Mouse (Mus musculus): Measurements from ENCODE around the gene Akap17b.

The Akap17b gene

DNA sequence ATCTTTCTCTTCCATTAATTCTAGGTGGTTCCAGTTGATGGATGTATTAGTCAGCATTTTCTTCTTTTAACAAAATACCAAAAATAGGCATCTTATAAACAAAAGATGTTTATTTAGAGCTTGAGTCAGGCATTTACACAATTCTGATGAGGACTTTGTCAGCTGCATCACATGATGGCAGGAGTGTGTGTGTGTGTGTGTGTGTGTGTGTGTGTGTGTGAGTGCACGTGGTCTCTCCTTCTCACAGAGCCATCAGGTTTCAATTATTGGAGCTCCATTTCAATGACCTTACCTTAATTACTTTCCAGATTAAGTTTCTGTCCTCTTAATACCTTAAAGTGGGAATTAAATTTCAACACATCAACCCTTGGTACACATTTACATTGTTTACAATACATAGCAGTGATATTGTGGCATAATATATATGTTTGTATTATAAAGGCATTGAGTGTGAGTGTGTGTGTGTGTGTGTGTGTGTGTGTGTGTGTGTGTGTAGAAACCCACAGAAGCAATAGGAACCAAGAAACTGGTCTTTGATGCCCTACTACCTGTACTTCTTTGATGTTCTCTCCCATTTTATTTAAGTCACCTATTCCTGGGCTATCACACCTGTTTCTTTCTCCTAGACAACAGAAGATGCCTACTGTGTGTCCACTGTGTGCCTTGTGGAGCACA is 58.4 kb downstream of the Akap17b start:
- no peak for DNase-seq

DNA sequence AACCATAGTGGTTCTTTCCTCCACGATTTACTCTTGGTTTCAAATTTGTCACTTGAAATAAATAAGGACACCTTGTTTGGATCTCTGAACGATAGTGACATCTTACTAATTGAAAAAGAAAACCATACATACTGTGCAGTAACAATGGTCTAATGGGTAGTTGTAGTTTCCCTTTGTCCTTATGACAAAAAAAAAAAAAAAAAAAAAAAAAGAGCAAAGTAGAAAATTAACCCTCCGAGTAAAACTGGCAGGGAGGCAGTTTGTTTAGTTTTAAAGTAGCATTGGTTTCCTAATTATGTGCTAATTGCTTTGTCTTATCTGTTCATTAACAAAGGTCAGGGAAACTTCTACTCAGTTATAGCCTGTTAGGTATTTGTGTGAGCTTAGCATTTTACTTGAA is 83.1 kb downstream of the Akap17b start:
- DNase-seq: no peak

DNA sequence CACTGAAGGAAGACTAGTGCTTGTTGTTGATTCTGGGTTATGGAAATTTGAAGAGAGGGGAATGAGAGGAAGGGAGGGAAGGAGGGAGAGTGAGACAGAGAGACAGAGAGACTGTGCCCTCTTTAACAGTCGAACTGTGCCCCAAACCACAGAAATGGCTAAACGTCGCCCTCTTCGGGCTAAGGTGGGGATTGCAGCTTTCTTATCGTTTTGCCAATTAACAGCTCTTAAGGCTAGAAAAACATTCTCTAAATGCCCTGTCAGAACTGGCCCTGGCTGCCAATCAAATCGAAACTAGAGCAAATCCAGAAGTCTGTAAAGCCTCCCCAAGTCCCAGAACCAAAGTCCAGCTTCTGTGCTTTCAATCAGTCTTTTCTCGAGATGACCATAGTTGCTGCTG is 83.5 kb downstream of the Akap17b start:
- peak; percentile 83 for DNase-seq

DNA sequence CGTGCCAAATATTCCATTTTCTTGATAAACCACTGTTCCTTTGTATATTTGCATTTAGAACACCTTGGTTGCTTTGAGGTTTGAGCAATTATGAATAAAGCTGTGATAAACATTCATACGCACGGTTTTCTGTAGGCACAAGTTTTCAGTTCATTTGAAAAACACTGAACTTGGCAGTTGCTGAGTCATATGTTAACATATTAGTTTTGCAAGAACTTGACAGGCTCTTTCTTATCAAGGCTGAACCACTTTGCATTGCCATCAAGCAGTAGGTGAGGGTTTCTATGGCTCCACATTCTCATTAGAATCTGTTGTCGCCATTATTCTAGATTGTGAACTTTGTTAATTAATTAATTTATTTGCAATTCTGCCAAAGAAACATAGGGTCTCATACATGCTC is 85.0 kb downstream of the Akap17b start:
- DNase-seq: no peak

Measured in kidney, postnatal 4 days (tissue).